Mouse (Mus musculus) heart, embryonic 14.5 days (tissue): ENCODE results near the gene Psmg1. TPM values are rescaled to one million over a fixed set of nuclear protein-coding genes. Genes with fewer than 3 reads are reported as not detected.

Source experiments
- ATAC-seq: fragments of 200-750 bp; cut with Nextera tagmentation; 2 replicates; pipeline ENCODE4 v1.8.0; 2017; ENCODE audit warnings: low read depth, moderate TSS enrichment; ENCODE audit not compliant: insufficient number of reproducible peaks, insufficient read depth, low FRiP score
- H3K27ac ChIP-seq, 2 experiments: fragments of 200-500 bp in 1 of 2; fragments of 300-500 bp in 1 of 2; sonication (generic) in 1 of 2; replicated peaks in 1 of 2; 2 replicates each; pipeline ENCODE4 v1.5.1; 2012 to 2014; ENCODE audit warnings: low read depth in 2 of 2, low read length in 2 of 2, control low read depth in 1 of 2, mild to moderate bottlenecking in 1 of 2, mixed read lengths in 1 of 2; ENCODE audit not compliant: control insufficient read depth in 1 of 2, insufficient read depth in 1 of 2
- H3K27me3 ChIP-seq: fragments of 300-500 bp; sonication (generic); 2 replicates; pipeline ENCODE4 v1.6.1; 2014; ENCODE audit warnings: mild to moderate bottlenecking, low read length, control low read depth; ENCODE audit not compliant: control insufficient read depth, insufficient read depth
- H3K36me3 ChIP-seq: fragments of 300-500 bp; sonication (generic); 2 replicates; pipeline ENCODE4 v1.6.1; 2014; ENCODE audit warnings: mild to moderate bottlenecking, control low read depth, low read length, mixed read lengths; ENCODE audit not compliant: control insufficient read depth, insufficient read depth
- H3K4me1 ChIP-seq, 2 experiments: fragments of 200-500 bp in 1 of 2; fragments of 300-500 bp in 1 of 2; sonication (generic) in 1 of 2; 2 replicates each; pipeline ENCODE4 v1.6.1; 2012 to 2014; ENCODE audit warnings: low read length in 2 of 2, control low read depth in 1 of 2, mixed read lengths in 1 of 2; ENCODE audit not compliant: control insufficient read depth in 2 of 2, insufficient read depth in 2 of 2
- H3K4me2 ChIP-seq: fragments of 300-500 bp; sonication (generic); 2 replicates; pipeline ENCODE4 v1.6.1; 2014; ENCODE audit warnings: mild to moderate bottlenecking, low read length
- H3K4me3 ChIP-seq, 2 experiments: fragments of 200-500 bp in 1 of 2; fragments of 300-500 bp in 1 of 2; sonication (generic) in 1 of 2; 2 replicates each; pipeline ENCODE4 v1.5.1; 2012 to 2014; ENCODE audit warnings: low read length in 2 of 2, mild to moderate bottlenecking in 2 of 2, control low read depth in 1 of 2, low read depth in 1 of 2, moderate library complexity in 1 of 2; ENCODE audit not compliant: control insufficient read depth in 1 of 2, insufficient read depth in 1 of 2
- H3K9ac ChIP-seq: fragments of 300-500 bp; sonication (generic); 2 replicates; pipeline ENCODE4 v1.6.1; 2014; ENCODE audit warnings: mild to moderate bottlenecking, low read length
- H3K9me3 ChIP-seq: fragments of 300-500 bp; sonication (generic); 2 replicates; pipeline ENCODE4 v1.6.1; 2016; ENCODE audit warnings: low read length, control low read depth; ENCODE audit not compliant: control insufficient read depth
- WGBS: fragments of 180-500 bp; shearing (Covaris S2); extraction: QIAGEN DNeasy Blood & Tissue Kit; methylation state at CpG from one replicate; pipeline ENCODE4 v1.1.7; 2014; 5-methylcytosine and 5-hydroxymethylcytosine counted together
- polyA plus RNA-seq: library from polyadenylated mRNA; unstranded; fragments of >200 nt; fragmentation: Nextera tagmentation; extraction: Ambion mirVana; gene quantifications from 2 replicates; pipeline ENCODE4 v1.2.1, GENCODE M21; 2014

Gene Psmg1
- polyA plus RNA-seq, 1 experiment from 2014 or later: 66.8 TPM

DNA sequence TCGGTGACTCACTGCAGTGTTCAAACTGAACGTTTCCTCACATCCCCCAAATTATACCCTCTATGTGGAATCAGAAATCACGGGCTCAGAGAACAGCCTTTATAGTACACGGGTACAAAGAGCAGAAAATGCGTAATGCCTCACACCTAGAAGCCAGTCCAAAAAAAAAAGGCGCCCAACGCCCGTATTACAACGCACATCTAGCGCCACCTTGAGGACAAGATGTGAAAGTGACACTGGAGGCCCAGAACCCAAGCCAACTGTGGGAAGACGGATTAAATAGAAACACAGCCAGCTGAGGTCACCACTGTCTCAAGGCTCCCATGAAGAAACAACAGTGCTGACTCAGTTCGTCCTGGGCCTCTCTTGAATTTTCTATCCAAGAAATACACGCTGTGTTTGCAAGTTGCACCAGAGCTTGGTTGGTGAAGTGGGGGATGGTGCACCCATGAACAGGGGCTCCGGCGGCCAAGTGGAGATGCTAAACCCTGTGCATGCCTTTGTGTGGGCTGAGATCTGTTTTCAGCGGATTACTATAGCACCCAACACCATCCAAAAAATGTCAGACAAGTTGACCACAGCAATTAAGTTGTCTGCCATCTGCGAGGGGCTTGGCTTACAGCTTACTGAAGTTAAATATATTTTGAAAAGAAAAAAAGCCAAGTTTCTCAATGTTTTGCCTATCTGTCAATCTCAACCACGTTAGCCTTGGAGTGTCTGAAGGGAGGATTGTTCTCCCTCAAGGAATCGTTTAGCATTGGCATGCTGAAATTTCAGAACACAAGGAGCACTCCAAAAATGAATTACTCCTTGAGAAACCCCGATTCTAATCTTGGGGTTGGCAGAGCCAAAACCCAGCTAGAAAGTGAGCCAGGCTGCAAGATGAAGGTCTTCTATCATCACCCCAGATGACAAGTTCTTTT, 45.1 kb downstream of the Psmg1 start:
- H3K4me2 ChIP-seq: 0 out of 2 replicates have a peak overlapping the region, but pooled peaks have one; percentile 32

DNA sequence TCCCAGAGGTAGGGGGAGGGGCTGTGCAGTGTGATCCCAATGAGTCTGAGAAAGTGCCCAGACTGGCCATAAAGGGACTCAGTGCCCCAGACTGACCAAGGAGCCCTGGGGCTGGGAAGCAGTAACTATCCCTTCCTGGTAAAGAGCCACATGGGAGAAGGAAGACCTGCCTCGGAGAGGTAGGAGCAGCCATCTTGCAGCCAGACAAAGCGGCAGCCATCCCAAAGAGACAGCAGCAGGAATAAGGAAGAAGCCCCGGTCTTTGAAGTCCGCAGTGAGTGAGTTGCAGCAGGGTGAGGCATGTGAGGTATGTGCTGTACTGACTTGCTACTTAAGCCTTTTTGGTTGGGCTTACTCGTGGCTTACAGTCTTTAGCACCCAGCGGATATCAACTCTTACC, 47.6 kb downstream of the Psmg1 start:
- no peaks in the 10 kb centered on the region for H3K36me3 ChIP-seq
- no peak for ATAC-seq
- H3K27ac ChIP-seq: no peak overlapping the region
- 0 out of 2 replicates have a peak, but pooled peaks cover 4% of the 10 kb centered on the region for H3K27me3 ChIP-seq
- H3K4me2 ChIP-seq: no peak overlapping the region
- H3K9ac ChIP-seq: no peak overlapping the region
- H3K4me3 ChIP-seq: no peak overlapping the region
- peaks cover 2 to 3% of the 10 kb centered on the region in 2 experiments; a peak in 1 of 4 replicates for H3K4me1 ChIP-seq
- WGBS: 71% methylated on average over 6 of the region's 6 CpGs
- H3K9me3 ChIP-seq: no peaks in the 10 kb centered on the region; the same call in 1 of the 2 replicates

More for the DNA sequence above, 45.1 kb downstream of the Psmg1 start:
- no peak for ATAC-seq
- H3K9ac ChIP-seq: no peak overlapping the region
- peaks cover 2 to 3% of the 10 kb centered on the region in 2 experiments; a peak in 1 of 4 replicates for H3K4me1 ChIP-seq
- no peak overlapping the region for H3K27ac ChIP-seq
- no peaks in the 10 kb centered on the region for H3K9me3 ChIP-seq
- WGBS: 26% methylated on average over 20 of the region's 20 CpGs
- no peaks in the 10 kb centered on the region for H3K36me3 ChIP-seq
- 0 out of 2 replicates have a peak, but pooled peaks cover 4% of the 10 kb centered on the region for H3K27me3 ChIP-seq
- H3K4me3 ChIP-seq: no peak overlapping the region

DNA sequence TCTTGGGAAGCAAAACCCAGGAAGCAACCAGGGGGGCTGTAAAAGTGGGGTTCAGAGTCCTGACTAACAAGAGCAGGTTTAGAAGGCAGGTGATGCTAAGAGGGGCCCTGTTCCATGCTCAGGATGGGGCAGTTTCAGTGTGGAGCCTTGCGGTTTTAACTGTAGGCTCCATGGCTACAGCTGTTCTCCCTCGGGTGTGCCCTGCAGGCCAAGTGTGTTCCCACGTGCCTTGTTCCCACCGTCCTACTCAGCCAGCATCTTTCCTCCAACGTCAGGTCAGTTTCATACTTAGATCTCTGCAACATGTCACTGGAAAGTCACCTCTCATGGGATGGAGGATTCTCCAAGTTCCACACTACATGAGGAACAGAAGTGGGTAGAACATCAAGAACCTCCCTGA, 49.2 kb downstream of the Psmg1 start:
- Histone ChIP-seq H3K9me3 (peaks cover 8% of the 10 kb centered on the region), H3K36me3 (no peaks in the 10 kb centered on the region), H3K4me2 (no peak overlapping the region), H3K27ac (no peak overlapping the region), H3K27me3 (0 out of 2 replicates have a peak, but pooled peaks cover 4% of the 10 kb centered on the region), H3K4me3 (no peak overlapping the region), H3K4me1 (peaks cover 2 to 3% of the 10 kb centered on the region in 2 experiments; a peak in 1 of 4 replicates), H3K9ac (no peak overlapping the region)
- ATAC-seq: no peak
- WGBS: 85% methylated on average over 5 of the region's 5 CpGs

DNA sequence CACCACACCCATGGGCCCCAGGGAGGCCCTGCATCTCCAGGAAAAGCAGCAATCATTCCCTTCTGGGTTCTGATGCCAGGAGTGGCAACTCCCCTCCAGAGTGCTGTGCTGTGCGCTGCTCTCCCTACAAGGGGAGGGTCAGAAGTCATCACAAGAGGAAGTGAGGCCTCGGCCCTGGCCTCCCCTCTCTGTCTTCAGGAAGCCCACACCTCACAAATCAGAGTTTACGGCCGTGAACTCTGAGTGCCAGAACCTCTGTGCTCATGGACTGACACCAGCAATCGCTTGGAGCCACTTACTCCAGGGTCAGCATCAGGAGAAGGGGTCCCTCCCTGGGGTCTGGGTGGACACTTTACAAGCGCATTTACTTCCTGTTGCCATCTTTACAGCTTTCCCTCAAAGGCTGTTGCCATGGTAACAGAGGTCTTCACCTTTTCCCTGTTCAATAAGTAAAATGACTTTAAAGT, 55.2 kb downstream of the Psmg1 start:
- peak; percentile 54; the same call in 1 of the 2 replicates for ATAC-seq
- Histone ChIP-seq H3K27ac (no peak overlapping the region), H3K27me3 (no peaks in the 10 kb centered on the region), H3K4me2 (no peak overlapping the region), H3K36me3 (no peaks in the 10 kb centered on the region), H3K4me1 (no peaks in the 10 kb centered on the region), H3K9ac (no peak overlapping the region), H3K4me3 (no peak overlapping the region), H3K9me3 (peaks cover 8% of the 10 kb centered on the region)
- WGBS: 40% methylated on average over 6 of the region's 6 CpGs

DNA sequence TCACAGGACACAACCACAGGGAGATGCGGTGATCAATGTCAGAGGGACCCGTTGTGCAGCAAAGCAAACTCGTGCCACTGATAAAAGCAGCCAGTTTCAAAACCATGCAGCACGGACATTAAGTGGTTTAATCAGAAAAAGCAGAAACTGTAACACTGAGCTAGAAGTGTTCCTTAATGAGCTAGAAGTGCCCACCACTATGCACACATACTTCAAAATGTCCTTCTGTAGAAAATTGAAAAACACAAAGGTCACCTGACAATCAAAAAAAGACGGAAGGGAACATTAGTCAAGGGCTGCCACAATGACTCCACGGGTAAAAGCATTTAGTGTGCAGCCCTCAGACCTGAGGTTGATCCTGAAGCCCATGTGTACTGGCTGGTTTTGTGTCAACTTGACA, 57.9 kb downstream of the Psmg1 start:
- Histone ChIP-seq H3K27ac (no peak overlapping the region), H3K4me2 (no peak overlapping the region), H3K36me3 (no peaks in the 10 kb centered on the region), H3K4me1 (no peaks in the 10 kb centered on the region), H3K4me3 (no peak overlapping the region), H3K9me3 (peaks cover 7% of the 10 kb centered on the region), H3K9ac (no peak overlapping the region), H3K27me3 (no peaks in the 10 kb centered on the region)
- ATAC-seq: no peak
- 60% methylated on average over 6 of the region's 6 CpGs for WGBS

DNA sequence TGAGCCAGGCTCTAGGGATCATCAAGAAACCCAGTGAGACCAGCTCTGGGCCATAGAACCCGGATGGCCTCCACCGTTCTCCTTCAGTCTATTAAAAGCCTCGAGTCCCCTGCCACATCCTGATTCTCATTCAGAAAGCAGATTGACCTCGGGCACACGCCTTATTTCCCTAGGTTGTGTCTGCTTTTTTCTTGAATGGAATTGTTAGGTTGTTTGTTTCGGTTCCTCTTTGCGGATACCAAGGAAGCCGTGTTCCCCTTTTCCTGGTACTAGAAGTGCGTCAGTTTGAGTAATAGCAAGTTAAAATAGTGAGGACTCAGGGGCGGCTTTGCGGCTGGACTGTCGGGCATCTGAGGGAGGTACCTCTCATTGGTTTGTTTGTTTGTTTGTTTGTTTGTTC, 59.3 kb downstream of the Psmg1 start:
- H3K4me2 ChIP-seq: no peak overlapping the region
- H3K27me3 ChIP-seq: no peaks in the 10 kb centered on the region
- ATAC-seq: no peak
- WGBS: 83% methylated on average over 12 of the region's 12 CpGs
- H3K4me1 ChIP-seq: no peaks in the 10 kb centered on the region
- no peak overlapping the region for H3K27ac ChIP-seq
- no peaks in the 10 kb centered on the region for H3K36me3 ChIP-seq
- no peak overlapping the region for H3K9ac ChIP-seq
- H3K9me3 ChIP-seq: no peaks in the 10 kb centered on the region
- no peak overlapping the region for H3K4me3 ChIP-seq
